Mouse (Mus musculus): ENCODE results near the gene Bmp8b. TPM values are rescaled to one million over a fixed set of nuclear protein-coding genes. Genes with fewer than 3 reads are reported as not detected.
"Not testable (repeated sequence)": the region's sequence is repeated elsewhere in the genome, so short reads cannot be mapped to it uniquely, and the experiment has no call there.

Bmp8b gene
- polyA plus RNA-seq, 1 experiment from 2014 or later, result not detected

DNA sequence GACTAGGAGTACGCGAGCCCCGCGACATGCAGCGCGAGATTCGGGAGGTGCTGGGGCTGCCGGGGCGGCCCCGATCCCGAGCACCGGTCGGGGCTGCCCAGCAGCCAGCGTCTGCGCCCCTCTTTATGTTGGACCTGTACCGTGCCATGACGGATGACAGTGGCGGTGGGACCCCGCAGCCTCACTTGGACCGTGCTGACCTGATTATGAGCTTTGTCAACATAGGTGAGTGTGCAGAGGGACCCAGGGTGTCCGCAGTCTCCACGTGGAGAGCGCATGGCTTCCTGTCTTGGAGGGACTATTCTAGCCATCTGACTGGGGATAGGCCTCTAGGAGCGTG lies 456 bp downstream of the Bmp8b start:
- H3K9ac ChIP-seq (ENCODE audit: low read depth, low read length), result no peak overlapping the region
- no peak overlapping the region for H3K27ac ChIP-seq (ENCODE audit: low read depth, low read length)
- H3K9me3 ChIP-seq (ENCODE audit: control insufficient read depth, low read length), result no peaks in the 10 kb centered on the region
- H3K4me1 ChIP-seq (replicated peaks; ENCODE audit: control insufficient read depth, insufficient read depth, low read length), result no peaks in the 10 kb centered on the region
- peaks cover 26% of the 10 kb centered on the region for H3K27me3 ChIP-seq (ENCODE audit: control insufficient read depth, insufficient read depth, low read length)
- H3K4me3 ChIP-seq (ENCODE audit: low read depth, low read length), result peak overlapping the region; percentile 20
- DNase-seq (ENCODE audit: low spot score) (no peak), ATAC-seq (ENCODE audit: low FRiP score) (no peak)
- H3K4me2 ChIP-seq (replicated peaks; ENCODE audit: low read depth, low read length), result peak overlapping the region; percentile 12
- no peaks in the 10 kb centered on the region for H3K36me3 ChIP-seq (ENCODE audit: control insufficient read depth, insufficient read depth, low read length)
- 23% methylated on average over 24 of the region's 24 CpGs for WGBS

DNA sequence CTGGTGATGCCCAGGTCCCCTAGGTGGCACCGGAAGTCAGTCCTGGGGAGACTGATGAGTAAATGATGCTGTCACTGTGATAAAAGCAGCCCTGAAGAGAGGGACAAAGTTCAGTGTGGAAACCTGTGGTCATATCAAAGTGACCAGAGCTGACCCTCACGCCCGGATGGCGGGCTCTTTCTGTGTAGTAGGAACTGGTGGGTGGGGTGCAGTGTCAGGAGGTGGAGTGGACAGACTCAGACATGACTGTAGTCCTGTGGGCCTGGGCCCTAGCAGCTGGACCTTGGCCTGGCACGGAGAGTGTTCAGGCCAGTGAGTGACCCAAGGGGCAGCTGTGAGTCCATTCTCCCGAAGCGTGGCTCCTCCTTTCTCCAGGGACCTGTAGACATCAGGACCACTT lies 964 bp downstream of the Bmp8b start:
- not testable (repeated sequence) for H3K9ac ChIP-seq (ENCODE audit: low read depth, low read length); H3K4me2 ChIP-seq (replicated peaks; ENCODE audit: low read depth, low read length); DNase-seq (ENCODE audit: low spot score); H3K4me1 ChIP-seq (replicated peaks; ENCODE audit: control insufficient read depth, insufficient read depth, low read length); H3K4me3 ChIP-seq (ENCODE audit: low read depth, low read length); H3K36me3 ChIP-seq (ENCODE audit: control insufficient read depth, insufficient read depth, low read length); ATAC-seq (ENCODE audit: low FRiP score); H3K9me3 ChIP-seq (ENCODE audit: control insufficient read depth, low read length); H3K27ac ChIP-seq (ENCODE audit: low read depth, low read length)
- H3K27me3 ChIP-seq (ENCODE audit: control insufficient read depth, insufficient read depth, low read length), result peaks cover 26% of the 10 kb centered on the region
- WGBS, result 86% methylated on average over 6 of the region's 7 CpGs

DNA sequence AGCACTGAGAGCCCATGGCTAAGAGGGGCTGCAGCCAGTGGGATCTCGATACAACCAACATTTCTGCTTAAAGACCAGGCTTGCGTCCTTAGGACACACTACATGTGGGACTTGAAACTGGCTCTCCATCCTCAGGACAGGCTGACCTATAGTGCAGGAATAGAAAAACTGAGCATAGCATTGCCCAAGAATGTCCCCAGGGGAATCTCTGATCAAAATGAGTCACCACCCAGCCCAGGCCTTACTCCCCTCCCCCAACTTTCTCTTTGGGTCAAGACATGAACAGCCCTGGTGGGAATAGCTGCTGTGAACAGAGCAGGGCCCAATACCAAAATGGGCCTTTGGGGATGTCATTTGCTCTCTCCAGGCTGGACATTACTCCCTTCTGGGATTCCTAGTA lies 1.9 kb downstream of the Bmp8b start:
- Histone ChIP-seq H3K4me1 (replicated peaks; ENCODE audit: control insufficient read depth, insufficient read depth, low read length) (no peaks in the 10 kb centered on the region), H3K27me3 (ENCODE audit: control insufficient read depth, insufficient read depth, low read length) (peaks cover 26% of the 10 kb centered on the region), H3K36me3 (ENCODE audit: control insufficient read depth, insufficient read depth, low read length) (no peaks in the 10 kb centered on the region), H3K9ac (ENCODE audit: low read depth, low read length) (no peak overlapping the region), H3K4me2 (replicated peaks; ENCODE audit: low read depth, low read length) (no peak overlapping the region), H3K27ac (ENCODE audit: low read depth, low read length) (no peak overlapping the region), H3K4me3 (ENCODE audit: low read depth, low read length) (no peak overlapping the region), H3K9me3 (ENCODE audit: control insufficient read depth, low read length) (no peaks in the 10 kb centered on the region)
- no peak for ATAC-seq (ENCODE audit: low FRiP score)
- WGBS, result 90% methylated on average over 2 of the region's 2 CpGs
- DNase-seq (ENCODE audit: low spot score), result no peak

DNA sequence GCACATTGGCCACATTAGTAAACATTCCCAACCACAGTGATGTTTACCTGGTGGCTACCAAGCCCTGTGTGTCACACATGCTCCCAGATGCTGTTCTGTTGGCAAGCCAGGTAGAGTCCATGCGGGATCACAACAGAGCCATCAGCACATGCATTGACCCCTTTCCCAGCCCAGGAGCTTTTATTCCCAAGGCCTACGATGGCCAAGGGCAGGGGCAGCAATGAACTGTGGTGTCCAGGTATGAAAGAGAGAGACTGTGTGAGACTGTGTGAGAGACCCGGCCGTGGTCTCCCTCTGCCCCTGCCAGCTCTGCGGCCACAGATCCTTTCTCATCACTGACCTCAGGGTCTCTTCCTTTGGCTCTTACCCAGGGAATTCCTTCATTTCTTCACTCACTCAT lies 3.1 kb downstream of the Bmp8b start:
- WGBS, result 83% methylated on average over 5 of the region's 5 CpGs

DNA sequence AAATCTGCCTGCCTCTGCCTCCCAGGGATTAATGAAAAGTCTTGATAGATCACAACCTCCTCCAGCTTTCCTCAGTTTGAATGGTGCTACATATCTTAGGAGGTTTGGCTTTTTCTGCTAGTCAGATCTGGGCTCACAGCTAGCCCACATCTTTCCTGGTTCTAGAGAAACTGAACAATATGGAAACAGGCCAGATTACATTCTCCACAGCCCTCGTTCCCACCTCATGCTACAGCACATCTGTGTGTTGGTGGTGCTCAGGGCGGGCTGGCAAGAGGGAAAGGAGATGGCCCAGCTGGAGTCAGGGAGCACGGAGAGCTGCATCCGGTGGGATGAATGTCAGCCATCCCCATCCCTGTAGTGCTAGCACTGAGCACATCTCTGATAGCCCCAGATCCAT lies 5.8 kb downstream of the Bmp8b start:
- DNase-seq (ENCODE audit: low spot score), result no peak
- Histone ChIP-seq H3K4me2 (replicated peaks; ENCODE audit: low read depth, low read length) (no peak overlapping the region), H3K27me3 (ENCODE audit: control insufficient read depth, insufficient read depth, low read length) (peaks cover 10% of the 10 kb centered on the region), H3K4me1 (replicated peaks; ENCODE audit: control insufficient read depth, insufficient read depth, low read length) (no peaks in the 10 kb centered on the region), H3K36me3 (ENCODE audit: control insufficient read depth, insufficient read depth, low read length) (no peaks in the 10 kb centered on the region), H3K27ac (ENCODE audit: low read depth, low read length) (no peak overlapping the region), H3K9me3 (ENCODE audit: control insufficient read depth, low read length) (no peaks in the 10 kb centered on the region), H3K9ac (ENCODE audit: low read depth, low read length) (no peak overlapping the region), H3K4me3 (ENCODE audit: low read depth, low read length) (no peak overlapping the region)
- WGBS, result 76% methylated on average over 4 of the region's 4 CpGs
- ATAC-seq (ENCODE audit: low FRiP score), result no peak

More for the DNA sequence above, 3.1 kb downstream of the Bmp8b start:
- Histone ChIP-seq H3K36me3 (ENCODE audit: control insufficient read depth, insufficient read depth, low read length) (no peaks in the 10 kb centered on the region), H3K4me2 (replicated peaks; ENCODE audit: low read depth, low read length) (no peak overlapping the region), H3K27ac (ENCODE audit: low read depth, low read length) (no peak overlapping the region), H3K9ac (ENCODE audit: low read depth, low read length) (no peak overlapping the region), H3K27me3 (ENCODE audit: control insufficient read depth, insufficient read depth, low read length) (peaks cover 24% of the 10 kb centered on the region), H3K4me1 (replicated peaks; ENCODE audit: control insufficient read depth, insufficient read depth, low read length) (no peaks in the 10 kb centered on the region), H3K4me3 (ENCODE audit: low read depth, low read length) (no peak overlapping the region), H3K9me3 (ENCODE audit: control insufficient read depth, low read length) (no peaks in the 10 kb centered on the region)
- DNase-seq (ENCODE audit: low spot score), result no peak
- no peak for ATAC-seq (ENCODE audit: low FRiP score)

DNA sequence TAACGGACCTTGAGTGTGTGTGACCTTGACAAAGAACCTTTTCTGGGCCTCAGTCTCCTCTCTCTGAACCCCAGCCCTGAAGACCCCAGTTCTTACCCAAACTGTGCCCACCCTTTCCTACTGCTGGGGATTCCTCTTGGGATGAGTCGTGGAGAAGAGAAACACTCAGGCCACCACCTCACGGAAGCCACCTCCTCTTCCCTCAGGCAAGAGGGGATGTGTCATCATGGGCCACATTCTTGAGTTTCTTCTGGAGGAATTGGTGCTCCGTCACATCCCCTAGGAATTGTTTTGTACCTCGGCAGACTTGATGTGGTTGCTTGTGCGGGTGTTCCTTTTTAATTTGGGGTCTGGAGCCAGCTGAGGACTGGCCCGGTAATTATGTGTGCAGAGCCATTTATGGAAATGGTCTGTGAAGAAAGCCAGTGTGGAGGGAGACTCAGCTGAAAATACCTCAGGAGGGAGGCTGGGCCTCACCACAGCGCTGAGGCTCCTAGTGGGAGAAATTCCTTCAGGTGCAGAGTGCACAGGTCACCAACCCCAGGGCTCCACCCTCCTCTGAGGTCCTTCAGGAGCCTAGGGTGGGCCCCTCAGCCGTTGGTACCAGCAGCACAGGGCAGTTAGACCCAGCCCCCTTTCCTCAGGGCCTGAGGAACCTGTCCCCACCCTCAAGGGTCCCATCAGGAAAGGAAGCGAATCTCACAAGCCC lies 6.5 kb downstream of the Bmp8b start:
- H3K9ac ChIP-seq (ENCODE audit: low read depth, low read length); H3K27ac ChIP-seq (ENCODE audit: low read depth, low read length); H3K9me3 ChIP-seq (ENCODE audit: control insufficient read depth, low read length); ATAC-seq (ENCODE audit: low FRiP score); H3K4me1 ChIP-seq (replicated peaks; ENCODE audit: control insufficient read depth, insufficient read depth, low read length); DNase-seq (ENCODE audit: low spot score); H3K4me2 ChIP-seq (replicated peaks; ENCODE audit: low read depth, low read length); H3K36me3 ChIP-seq (ENCODE audit: control insufficient read depth, insufficient read depth, low read length); H3K4me3 ChIP-seq (ENCODE audit: low read depth, low read length); H3K27me3 ChIP-seq (ENCODE audit: control insufficient read depth, insufficient read depth, low read length): not testable (repeated sequence)
- 73% methylated on average over 10 of the region's 10 CpGs for WGBS

DNA sequence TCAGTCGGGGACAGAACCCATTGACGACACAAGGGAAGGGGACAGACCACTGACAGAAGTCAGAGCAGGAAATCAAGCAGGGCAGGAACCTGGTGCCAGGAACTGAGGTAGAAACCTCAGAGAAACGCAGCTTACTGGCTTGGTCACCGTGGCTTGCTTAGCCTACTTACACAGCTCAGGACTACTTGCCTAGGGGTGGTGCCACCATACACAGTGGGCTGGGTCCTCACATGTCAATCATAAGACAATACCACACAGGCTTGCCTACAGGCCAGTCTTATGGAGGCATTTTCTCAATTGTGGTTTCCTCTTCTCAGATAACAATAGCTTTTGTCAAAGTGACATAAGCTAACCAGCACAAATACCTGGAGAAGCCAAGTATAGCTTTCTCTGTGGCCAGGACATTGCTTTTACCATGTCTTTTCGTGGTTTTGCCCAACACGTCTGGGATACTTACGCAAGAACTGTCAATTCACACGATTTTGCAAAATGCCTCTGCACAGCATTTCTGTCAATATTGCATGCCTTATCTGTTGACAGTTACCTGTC lies 7.3 kb downstream of the Bmp8b start:
- Histone ChIP-seq H3K4me3 (ENCODE audit: low read depth, low read length) (no peak overlapping the region), H3K27ac (ENCODE audit: low read depth, low read length) (no peak overlapping the region), H3K4me2 (replicated peaks; ENCODE audit: low read depth, low read length) (no peak overlapping the region), H3K4me1 (replicated peaks; ENCODE audit: control insufficient read depth, insufficient read depth, low read length) (no peaks in the 10 kb centered on the region), H3K36me3 (ENCODE audit: control insufficient read depth, insufficient read depth, low read length) (no peaks in the 10 kb centered on the region), H3K9ac (ENCODE audit: low read depth, low read length) (no peak overlapping the region), H3K9me3 (ENCODE audit: control insufficient read depth, low read length) (no peaks in the 10 kb centered on the region), H3K27me3 (ENCODE audit: control insufficient read depth, insufficient read depth, low read length) (peaks cover 6% of the 10 kb centered on the region; the same call in 1 of the 2 replicates)
- ATAC-seq (ENCODE audit: low FRiP score), result no peak
- no peak for DNase-seq (ENCODE audit: low spot score)
- WGBS, result 87% methylated on average over 8 of the region's 8 CpGs

DNA sequence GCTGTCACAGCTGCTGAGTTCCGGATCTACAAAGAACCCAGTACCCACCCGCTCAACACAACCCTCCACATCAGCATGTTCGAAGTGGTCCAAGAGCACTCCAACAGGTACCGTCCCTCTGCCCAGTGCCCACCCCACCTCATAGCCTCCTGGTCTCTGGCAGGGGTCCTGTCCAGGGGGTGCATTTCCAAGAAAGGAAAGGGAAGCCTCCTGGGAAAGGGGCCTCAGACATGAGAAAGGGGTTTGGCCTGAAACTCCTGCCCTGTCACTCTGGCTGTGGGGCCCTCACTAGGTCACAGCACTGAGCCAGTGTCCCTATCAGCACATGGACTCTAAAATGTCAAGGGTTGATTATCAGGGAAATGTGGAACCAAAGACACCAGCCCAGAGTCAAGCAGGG lies 9.7 kb downstream of the Bmp8b start:
- H3K9ac ChIP-seq (ENCODE audit: low read depth, low read length); H3K9me3 ChIP-seq (ENCODE audit: control insufficient read depth, low read length); H3K27ac ChIP-seq (ENCODE audit: low read depth, low read length); DNase-seq (ENCODE audit: low spot score); H3K4me3 ChIP-seq (ENCODE audit: low read depth, low read length); H3K4me2 ChIP-seq (replicated peaks; ENCODE audit: low read depth, low read length); H3K4me1 ChIP-seq (replicated peaks; ENCODE audit: control insufficient read depth, insufficient read depth, low read length); H3K36me3 ChIP-seq (ENCODE audit: control insufficient read depth, insufficient read depth, low read length); ATAC-seq (ENCODE audit: low FRiP score); H3K27me3 ChIP-seq (ENCODE audit: control insufficient read depth, insufficient read depth, low read length): not testable (repeated sequence)
- WGBS, result 100% methylated on average over 4 of the region's 4 CpGs

DNA sequence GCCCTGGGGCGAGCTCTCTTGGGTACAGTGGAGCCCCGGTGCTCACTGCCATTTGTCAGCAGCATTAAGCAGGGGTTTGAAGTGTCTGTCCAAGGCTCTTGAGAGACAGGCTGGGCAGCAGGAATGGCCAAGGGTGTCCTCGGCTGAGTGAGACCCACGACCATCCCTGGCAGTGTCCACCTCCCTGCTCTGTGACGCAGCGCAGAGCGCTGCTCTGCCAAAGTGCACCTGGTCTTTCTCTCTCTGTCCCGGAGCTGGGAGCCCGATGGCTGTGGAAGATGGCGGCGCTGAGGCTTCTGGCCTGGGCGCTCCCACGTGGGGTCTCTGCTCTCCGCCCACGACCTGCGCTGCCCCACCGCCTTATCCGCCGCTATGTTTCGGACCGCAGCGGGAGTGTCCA lies 11.0 kb downstream of the Bmp8b start, which contains the start of gene Oxct2b:
Oxct2b (plus strand) TSS at position 256 of the 400 bp plus-strand sequence.
- peak; percentile 46; the same call in 1 of the 2 replicates for ATAC-seq (ENCODE audit: low FRiP score)
- H3K27ac ChIP-seq (ENCODE audit: low read depth, low read length), result no peak within 1 kb of the TSS

More for the DNA sequence above, 11.0 kb downstream of the Bmp8b start, which contains the start of gene Oxct2b:
- peak; percentile 55 for DNase-seq (ENCODE audit: low spot score)
- Histone ChIP-seq H3K27me3 (ENCODE audit: control insufficient read depth, insufficient read depth, low read length) (peaks cover 6% of the 10 kb centered on the region; the same call in 1 of the 2 replicates), H3K4me3 (ENCODE audit: low read depth, low read length) (peak within 1 kb of the TSS; percentile 24), H3K4me1 (replicated peaks; ENCODE audit: control insufficient read depth, insufficient read depth, low read length) (no peaks in the 10 kb centered on the region), H3K9me3 (ENCODE audit: control insufficient read depth, low read length) (no peaks in the 10 kb centered on the region), H3K36me3 (ENCODE audit: control insufficient read depth, insufficient read depth, low read length) (no peaks in the 10 kb centered on the region), H3K4me2 (replicated peaks; ENCODE audit: low read depth, low read length) (peak within 1 kb of the TSS; percentile 44), H3K9ac (ENCODE audit: low read depth, low read length) (0 out of 2 replicates have a peak within 1 kb of the TSS, but pooled peaks have one; percentile 34)
- 7% methylated on average over 22 of the region's 22 CpGs for whole genome bisulfite sequencing
